Mouse (Mus musculus) megakaryocyte-erythroid progenitor cell, adult 5-6 weeks (primary cell): ENCODE results near the gene Npr2. TPM values are rescaled to one million over a fixed set of nuclear protein-coding genes. Genes with fewer than 3 reads are reported as not detected.
A peak's percentile ranks its signal among the peaks of the same experiment; 100 is the strongest.
"Not testable (repeated sequence)": the region's sequence is repeated elsewhere in the genome, so short reads cannot be mapped to it uniquely, and the experiment has no call there.

Source experiments
- ATAC-seq: replicated peaks from 2 replicates; pipeline ENCODE4 v1.8.0; 2016; ENCODE audit warnings: mild to moderate bottlenecking, inconsistent platforms; ENCODE audit not compliant: severe bottlenecking, poor library complexity, low FRiP score, low TSS enrichment
- total RNA-seq, 2 experiments: library from RNA; stranded (forward) in 1 of 2; stranded (reverse) in 1 of 2; fragments of 200-1000, 215-1000 nt in 1 of 2; fragments of >200 nt in 1 of 2; fragmentation: Nextera tagmentation in 1 of 2; gene quantifications; 2 replicates each; pipeline ENCODE4 v1.2.3; 2014 to 2017

Gene Npr2
- 0.09 and 2.0 TPM in 2 replicates for total RNA-seq (2014; fragmentation: Nextera tagmentation)
- total RNA-seq (2017) = 0.08 and 0.14 TPM in 2 replicates

DNA sequence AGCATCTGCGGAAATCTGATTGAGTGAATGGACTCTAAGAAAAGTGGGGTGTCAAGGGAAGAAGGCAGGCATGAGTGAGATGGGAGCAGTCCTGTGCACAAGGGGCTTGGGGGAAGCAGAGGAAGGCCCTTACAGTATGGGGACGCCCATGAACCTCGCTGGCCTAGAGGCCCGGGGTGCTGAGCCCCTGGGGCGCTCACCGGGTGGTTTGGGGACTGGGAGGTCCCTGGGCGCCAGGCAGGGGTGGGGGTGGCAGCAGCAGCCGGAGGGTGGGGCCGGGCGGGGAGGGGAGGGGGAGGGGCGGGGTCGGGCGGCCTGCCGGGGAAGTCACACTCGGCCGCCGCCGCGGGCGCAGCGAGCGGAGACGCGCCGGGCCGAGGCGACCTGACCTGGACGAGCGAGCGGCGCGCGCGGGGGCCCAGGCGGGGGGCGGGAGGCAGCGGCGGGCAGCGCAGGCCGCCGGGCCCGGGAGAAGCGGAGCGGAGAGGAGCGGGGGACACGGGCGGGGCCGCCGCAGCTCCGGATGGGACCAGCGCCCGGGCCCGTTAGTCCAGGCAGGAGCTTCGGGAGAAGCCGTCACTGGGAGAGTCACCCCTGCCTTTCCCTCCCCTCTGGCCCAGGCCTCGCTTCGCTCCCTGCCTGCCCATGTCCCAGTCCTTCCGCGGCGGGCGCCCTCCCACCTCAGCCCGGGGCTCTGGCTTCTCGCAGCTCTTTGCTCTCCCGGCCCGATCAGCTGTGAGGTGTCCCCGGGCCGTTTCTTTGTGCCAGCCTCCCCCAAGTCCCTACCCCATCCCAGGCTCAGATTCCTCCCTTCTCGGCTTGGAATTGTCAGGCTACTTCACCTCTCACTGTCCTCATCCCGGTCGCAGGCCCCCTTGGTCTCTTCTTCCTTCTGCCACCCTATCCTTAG is at the start of gene Npr2:
Npr2 (plus strand) TSS at position 890 of the 910 bp plus-strand sequence.
- ATAC-seq = no peak

DNA sequence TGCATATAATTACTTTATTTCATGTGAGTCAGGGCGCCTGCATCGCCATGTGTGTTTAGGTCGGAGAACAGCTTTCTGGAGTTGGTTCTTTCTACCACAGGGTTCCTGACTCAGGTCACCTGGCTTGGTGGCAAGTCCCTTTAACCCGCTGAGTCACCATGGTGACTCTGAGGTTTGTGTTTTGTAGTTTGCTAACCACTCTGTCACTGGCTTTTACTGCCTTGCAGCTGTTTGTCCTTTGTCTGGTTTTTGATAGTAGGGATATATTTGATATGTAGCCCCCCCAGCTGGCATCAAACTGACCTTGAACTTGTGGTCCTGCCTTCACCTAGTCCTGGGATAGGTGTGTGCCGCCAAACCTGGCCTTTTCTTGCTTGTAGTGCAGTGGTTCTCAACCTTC is 49.5 kb upstream of the Npr2 start:
- no peak for ATAC-seq

DNA sequence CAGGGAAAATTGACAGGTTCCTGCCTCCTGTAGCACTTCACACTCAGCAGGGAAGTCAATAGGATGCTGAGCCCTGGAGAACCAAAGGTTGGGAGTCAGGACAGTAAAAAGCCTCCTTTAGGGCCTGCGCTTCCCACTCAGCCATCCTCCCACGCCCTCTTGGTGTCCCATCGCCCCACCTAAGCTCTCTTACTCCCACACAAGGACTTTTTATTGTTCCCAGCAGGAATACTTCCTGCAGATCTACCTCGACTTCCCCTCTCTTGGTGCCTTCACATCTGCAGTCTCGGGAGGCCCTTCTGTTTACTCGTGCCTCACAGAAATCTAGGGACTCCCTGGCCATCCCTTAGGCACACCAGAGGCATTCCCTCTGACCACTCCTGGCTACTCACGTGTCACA is 48.3 kb upstream of the Npr2 start:
- ATAC-seq = no peak

DNA sequence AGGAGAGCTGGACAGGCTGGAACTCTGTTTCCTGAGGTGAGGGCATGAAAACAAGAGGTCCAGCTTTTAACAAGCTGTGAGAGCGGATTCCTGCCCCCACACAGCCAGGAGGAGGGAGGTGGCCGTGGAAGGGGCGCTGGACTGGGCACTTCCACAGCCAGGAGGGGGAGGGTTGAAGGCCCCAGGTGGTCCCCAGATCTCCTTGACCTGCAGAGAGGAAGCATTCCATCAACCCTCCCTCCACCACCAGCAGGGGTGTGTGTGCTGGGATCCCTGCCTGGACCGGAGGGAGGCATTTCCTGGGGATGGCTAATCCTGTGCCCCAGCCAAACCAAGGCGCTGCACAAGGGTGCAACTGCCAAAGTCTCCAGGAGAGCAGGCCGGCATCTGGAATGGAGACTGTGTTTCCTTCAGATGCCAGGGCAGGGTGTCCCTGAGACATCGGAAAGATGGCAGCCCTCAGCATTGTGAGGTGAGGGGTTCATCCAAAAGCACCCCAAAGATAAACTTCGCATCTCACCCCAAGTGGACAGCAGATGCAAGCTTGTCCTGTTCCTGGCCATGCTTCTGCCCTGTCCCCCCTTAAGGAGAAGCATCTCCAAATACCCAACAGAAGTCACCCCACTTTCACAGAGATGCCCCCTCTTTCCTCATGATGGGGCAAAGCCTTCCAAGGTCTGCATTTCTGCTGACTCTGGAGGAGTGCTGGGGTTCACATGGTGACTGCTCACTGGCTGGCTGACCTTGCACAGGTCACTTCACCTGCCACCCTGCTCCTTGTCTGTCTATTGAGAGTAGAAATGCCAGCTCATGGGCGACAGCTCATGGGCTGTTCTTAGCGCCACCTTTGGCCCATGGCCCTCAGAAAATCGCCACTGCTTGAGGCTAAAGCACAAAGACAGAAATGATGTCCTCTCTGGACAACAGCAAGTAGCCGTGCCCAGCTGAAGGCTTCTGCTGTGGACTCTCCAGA is 47.0 kb upstream of the Npr2 start, which contains the start of gene Msmp:
Msmp (minus strand) TSS at position 51 of the 973 bp plus-strand sequence.
- no peak for ATAC-seq

DNA sequence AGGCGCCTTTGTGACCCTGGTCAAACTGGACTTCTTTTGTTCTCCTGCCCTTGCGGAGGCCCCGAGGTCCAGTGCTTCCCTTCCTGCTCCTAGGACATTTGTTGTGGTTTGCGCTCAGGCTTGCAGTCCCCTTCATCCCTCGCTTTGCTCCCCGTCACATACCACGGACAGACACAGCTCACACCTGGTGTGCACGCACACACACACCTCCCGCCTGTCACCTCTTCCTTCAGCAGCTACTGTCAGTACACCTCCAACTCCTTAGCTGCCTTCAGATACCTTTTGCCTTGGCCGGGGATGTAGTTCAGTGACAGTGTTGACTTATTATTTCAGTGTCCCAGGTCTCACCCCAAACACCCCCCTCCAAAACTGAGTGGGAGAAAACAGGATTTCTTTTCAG is 46.1 kb upstream of the Npr2 start:
- no peak for ATAC-seq

DNA sequence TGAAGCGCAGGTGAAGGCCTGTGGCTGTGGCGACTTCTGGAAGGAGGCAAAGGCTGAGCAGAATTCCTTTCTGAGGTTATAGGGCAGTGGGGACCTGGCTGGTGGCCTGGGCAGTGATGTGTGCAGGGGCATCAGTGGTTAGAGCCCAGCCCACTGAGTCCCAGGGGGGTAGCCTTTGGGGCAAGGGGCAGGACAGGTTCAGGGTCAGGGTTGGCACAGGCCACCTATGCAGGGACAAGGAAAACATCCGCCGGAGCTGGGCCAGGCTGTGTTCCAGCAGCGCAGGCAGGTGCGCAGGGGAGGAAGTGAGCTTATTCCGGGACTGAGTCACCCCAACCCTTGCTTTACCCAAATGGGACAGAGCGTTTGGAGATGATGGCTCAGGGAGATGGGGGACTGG is 45.3 kb upstream of the Npr2 start:
- 0 out of 2 replicates have a peak, but pooled peaks have one; percentile 19 for ATAC-seq

DNA sequence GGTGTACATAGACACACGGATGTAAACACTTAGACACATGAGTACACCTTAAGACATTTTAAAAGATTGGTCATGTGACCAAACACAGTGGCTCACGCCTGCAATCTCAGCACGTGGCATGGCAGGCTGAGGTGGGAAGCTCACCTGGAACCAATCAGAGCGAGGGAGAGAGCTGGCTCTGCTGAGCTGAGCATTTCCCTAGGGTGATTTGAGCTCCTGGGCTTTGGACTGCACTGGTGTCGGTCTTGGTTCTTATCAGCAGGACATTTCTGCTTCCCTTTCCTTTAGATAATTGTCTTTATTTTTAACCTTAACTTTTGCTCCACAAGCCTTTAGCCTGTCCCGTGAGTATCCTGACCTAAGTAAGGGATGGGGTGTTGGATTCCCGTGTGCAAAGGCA is 44.1 kb upstream of the Npr2 start:
- ATAC-seq = no peak

DNA sequence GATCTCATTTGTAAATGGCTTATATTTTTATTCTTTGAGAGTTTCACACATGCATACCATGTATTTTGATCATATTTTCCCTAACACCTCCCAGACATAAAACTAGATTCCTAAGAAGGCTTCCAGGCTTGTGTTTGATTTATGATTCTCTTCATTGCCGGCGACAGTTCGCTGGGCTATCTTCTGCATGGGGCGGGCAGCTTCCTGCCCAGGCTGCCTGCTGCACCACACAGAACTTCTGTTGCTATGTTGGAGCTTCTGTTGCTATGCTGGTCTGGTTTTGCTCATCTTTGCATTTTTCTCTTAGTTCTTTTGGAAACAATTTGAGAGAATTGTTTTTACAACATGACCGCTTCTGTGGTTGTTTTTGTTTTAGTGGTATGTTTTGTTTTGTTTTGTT is 40.2 kb upstream of the Npr2 start:
- no peak for ATAC-seq

DNA sequence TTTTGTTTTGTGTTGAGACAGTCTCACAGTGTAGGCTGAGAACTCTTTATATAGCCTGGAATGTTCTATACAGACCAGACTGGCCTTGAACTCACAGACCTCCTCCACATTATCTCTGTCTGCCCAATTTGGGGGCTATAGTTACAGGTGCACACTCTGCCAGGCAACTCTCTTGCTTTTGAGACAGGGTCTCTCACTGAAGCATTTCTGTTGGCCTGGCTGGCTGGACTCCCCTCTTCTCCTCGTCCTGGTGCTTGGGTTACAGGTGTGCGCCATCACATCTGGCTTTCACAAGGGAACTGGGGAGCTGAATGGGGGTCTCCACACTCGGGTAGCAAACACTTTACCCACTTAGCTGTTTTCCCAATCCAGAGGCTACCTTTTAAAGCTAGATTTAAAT is 39.8 kb upstream of the Npr2 start:
- no peak for ATAC-seq

DNA sequence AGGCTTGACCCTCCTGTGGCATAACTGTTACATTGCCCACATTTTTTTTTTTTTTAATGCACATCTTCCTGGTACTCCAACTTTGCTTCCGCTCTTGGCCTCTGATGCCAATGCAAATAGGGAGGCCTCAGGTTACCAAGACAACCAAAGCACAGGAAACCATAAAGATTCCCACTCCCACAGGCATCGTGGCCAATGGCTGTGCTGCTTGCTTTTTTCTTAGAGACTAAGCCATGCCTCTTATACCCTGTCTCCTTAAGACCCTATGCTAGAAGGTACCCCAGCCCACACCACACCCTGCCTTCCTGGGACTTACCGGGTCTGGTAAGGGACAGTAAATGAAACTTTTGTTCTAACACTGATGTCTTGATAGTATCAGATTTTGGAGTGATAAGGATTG is 38.3 kb upstream of the Npr2 start:
- no peak for ATAC-seq

DNA sequence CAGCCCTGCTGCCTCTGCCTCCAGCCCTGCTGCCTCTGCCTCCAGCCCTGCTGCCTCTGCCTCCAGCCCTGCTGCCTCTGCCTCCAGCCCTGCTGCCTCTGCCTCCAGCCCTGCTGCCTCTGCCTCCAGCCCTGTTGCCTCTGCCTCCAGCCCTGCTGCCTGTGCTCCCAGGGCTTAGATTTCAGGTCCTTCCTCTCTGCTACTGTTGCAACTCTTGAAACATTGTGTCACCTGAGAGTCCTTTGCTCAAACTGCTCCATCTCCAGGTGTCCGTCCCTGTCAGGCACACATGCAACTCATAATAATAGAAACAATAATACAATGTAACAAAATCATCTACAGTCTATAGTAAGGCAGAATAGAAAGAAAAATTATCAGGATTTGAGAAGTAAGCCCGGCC is 35.1 kb upstream of the Npr2 start:
- not testable (repeated sequence) for ATAC-seq

DNA sequence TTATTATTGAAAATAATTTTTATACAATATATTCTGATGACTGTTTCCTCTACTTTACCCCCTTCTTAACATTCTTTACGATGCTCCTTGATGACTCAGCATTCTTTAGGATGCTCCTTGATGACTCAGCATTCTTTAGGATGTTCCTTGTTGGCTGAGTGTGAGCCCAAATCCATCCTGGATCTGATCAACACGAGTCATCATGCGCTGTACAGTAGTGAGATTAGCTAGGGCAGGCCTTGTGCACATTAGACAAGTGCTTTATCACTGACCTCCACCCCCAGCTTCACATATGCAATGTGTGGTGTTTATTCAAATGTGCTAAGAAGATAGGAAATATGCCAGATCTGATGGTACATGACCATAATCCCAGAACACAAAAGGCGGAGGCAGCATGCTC is 33.5 kb upstream of the Npr2 start:
- ATAC-seq = peak; percentile 84

DNA sequence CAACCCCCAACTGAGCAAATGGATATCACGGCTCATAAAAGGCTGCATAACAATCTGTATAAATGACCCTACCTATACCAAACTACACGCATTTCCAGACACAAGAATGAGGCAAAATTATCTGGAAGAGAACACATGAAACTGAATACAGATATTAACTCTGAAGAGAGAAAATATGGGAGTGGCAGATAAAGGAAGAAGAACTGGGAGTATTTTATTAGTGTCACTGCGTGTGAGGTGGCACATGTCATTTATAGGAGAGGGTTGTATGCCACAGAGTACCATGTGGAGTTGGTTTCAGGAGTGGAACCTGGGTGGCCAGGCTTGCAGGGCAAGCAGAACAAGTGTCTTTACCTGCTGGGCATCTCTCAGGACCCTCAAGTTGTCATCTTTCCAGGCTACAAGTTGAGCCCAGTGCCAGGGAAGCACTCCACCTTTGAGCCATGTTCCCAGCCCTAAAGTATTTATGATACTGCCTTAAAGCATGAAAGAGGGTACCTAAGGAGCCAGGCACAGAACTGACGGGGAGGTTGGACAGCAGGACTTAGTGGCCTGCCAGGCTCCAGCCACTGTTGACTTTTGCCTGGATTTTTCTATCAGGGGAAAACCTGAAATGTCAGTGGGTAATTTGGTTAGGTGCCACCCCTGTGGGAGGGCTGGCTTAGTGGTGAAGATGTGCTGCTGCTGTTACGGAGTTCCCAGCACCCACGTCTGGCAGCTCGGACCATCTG is 32.9 kb upstream of the Npr2 start:
- peak; percentile 63 for ATAC-seq

DNA sequence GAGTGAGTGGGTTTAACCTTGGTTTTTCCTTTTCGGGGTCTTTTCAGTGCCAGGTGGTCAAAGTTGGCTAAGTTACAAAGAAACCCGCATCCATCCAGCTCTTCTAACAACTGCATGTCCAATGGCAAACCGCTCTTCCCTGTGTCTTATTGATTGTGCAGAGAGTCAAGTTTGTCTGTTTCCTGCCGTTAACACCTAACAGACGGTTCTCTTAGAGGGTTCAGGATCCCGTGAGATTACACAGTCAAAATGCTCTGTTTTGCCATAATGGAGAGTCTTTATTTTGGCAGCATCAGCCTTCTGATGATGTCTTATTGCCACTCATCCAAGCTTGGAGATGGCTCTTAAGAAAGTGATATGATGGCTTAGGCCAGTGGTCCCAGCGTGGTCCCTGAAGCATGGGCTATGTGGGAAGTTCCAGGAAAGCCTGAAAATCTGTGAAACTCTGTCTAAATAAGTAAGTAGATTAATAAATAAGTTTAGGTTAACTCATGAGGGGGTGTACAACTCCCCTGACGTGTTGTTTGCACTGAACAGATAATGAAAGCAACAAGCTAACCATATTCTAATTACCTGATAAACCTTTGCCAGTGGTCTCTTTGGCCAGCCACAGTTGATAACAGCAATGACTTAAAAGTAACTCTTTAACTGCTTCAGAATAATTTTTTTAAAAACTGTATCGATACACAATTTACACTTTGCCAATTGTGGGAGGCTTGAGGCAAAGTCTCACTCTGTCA is 31.4 kb upstream of the Npr2 start:
- ATAC-seq = no peak; the same call in 1 of the 2 replicates

DNA sequence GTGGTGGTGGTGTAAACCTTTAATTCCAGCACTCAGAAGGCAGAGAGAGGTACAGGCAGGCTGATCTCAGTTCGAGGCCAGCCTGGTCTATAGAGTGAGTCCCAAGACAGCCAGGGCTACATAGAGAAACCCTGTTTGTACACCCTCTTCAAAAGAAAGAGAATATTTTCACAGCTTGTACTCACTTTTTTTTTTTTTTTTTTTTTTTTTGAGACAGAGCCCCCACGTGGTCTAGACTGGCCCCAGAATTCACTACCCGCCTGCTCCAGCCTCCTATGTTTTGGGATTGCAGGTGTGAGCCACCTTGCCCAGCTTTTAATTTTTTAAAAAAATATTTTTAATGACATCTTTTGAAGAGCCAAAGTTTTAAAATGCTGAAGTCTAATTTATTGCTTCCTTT is 27.6 kb upstream of the Npr2 start:
- ATAC-seq = no peak

DNA sequence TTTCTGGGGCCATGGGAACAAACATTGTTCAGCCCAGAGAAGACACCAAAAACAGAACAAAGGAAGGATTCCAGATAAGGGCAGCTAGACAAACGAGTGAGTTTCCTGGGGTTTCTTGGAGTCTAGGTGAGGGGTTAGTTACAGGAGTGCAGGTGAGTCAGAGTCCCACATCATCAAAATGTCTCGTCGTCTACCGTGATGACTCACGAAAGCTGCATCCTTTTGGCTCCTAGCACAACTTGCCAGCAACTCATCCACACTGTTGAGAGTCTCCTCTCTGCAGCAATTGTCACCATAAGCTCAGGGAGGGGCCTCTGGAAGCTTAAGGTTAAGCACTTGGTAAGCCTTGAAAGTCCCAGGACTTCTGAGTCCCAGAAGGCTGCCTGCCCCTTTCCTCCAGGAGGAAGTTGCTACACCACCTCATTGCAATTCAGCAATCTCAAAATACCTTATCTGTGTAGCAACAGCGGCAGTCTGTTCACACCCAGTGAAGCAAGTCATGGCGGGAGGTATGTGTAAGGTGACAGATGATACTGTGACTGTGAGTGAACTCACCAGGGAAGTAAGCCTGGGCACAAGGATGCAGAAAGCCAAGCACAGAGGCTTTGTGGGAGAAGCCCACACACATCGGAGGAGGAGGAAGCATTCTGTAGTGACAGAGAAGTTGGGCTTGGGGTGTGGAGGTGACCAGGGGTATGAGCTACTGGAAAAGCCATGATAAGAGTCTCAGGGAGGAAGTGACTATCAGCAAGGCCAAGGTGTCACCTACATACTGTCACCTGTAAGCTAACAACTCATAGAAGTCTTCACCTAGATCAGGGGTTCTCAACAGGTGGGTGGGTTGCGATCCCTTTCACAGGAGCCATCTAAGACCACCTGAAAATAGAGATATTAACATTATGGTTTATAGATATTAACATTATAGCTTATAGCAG is 26.7 kb upstream of the Npr2 start:
- peak; percentile 94 for ATAC-seq

DNA sequence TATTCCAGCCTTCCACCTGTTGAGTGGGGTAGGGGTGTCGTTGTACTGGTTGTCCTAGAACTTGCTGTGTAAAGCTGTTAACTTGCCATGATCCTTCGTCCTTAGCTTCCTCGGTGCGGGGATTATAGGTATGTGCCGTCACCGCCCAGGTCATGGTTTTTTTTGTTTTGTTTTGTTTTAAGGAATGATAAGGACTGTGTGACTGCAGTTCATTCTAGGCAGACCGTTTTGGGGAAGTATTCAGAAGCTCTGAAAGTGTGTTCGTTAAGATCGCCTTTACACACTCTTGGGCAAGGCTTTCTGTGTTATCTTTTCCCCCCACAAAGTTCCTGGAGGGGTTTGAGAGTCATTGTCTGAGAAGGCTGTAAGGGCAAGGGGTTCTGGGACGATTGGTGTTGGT is 19.2 kb upstream of the Npr2 start:
- ATAC-seq = peak; percentile 71
